Mouse (Mus musculus) ovary, postnatal 36 days (tissue): ENCODE results near the gene Cpb2.

Experiments
- DNase-seq: peaks from one replicate; pipeline ENCODE4 v3.0.0; 2022; ENCODE audit warnings: low spot score, mixed read lengths

Cpb2 gene

DNA sequence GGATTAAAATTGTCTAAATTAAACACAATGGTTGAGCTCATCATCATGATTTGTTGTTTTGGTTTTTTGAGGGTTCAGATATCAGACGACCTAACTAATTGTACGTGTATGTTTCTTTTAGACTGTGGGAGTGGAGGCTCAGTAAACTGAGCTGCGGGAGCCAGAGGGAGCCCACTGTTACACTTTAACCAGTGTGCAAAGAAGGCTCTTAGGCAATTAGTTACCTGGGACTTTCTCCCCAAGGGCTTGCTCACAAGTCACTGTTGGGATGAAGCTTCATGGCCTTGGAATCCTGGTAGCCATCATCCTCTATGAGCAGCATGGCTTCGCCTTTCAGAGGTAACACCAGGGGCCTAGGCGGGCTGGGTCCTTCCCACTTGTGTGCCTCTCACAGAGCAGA is at the start of gene Cpb2:
Gene Cpb2 (plus strand): TSS at position 201 of the 400 bp plus-strand sequence.
- DNase-seq = no peak

DNA sequence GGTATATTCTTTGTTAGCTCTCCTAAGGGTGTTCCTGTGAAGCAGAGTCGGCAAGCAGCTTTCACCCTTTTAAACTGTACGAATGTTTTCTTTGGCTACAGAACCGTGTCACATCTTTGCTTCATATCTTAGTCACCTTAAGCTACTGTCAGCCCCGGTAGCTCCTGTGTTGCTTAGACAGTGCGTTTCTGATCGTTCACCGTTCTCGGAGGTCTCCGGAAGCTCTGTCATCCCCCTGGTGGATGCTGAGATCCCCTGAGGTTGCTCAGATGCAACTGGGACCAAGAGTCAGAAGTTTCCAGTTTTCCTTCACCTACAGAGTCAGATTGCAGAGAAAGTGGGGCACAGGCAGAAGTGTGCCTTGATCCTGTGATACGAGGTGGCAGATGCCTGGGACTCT is 49.7 kb upstream of the Cpb2 start:
- no peak for DNase-seq

DNA sequence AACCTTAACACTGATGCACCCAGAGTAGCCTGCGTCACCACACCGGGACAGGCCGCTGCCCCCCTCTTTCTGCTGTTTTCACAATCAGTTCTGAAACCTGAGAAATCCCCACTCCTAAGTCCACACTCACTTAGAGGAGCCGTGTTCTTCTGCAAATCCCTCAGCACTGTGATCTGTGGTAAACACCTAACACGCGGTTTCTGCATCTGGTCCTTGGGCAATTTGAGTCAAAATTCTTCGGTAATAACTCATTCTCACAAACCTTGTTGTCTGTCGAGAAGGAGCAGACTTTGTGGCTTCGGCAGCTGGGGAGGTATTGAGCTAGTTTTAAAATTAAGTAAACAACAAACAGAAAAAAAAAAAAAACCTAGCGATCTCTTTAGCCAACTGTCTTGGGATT is 49.2 kb upstream of the Cpb2 start:
- no peak for DNase-seq

DNA sequence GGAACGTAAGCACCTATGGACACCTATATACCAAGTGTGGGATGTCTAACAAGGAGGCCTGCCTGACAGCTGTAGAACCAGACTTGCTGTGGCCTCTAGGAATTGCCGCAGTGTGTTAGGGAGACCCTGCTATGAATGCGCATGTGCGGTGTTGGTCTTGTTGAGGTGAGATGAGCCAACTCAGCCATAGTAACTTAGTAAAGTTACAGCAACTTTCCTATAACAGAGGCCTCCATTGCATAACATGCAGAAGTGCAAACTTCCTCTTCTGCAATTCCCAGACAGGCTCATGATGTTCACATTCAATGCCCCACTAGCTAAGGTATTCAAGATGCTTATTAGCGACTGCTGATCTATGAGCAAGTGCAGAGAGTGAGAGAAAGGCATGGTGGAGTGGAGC is 46.6 kb upstream of the Cpb2 start:
- DNase-seq = no peak

DNA sequence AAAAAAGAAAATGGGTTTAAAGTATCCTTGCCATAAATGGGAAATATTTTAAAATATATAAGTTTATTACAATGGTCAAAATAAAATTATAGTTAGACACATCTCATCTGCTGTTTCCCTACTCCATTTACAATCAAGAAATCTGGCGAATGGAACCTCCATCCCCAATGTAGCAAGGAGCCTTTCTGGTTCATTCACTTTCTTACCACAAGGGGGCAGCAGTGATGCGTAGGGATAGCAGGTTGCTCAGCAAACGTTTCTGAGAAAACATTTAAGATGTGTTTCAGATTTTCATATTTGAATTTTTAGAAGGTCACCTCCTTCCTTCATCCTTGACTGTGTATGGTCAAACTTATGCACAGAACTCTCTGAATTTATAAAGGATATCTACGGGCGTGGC is 45.1 kb upstream of the Cpb2 start:
- DNase-seq = no peak

DNA sequence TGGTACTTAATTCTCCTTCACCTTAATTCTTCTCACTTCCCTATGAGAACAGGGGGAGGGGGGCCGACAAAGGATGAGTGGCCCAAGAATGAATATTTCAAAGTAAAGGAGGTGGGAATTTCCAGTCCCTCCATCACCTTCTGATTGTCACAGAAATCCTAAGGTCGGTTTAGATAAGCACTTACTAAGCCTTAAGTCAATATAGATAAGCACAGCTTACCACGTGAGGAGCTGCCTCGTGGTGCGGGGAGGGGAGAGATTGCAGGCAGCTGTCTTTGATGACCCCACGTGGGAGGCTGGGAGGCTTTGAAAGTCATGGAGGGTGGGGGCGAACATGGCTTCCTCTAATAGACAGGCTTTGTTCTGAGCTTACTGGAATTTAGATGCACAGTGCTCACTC is 44.4 kb upstream of the Cpb2 start:
- DNase-seq = no peak

DNA sequence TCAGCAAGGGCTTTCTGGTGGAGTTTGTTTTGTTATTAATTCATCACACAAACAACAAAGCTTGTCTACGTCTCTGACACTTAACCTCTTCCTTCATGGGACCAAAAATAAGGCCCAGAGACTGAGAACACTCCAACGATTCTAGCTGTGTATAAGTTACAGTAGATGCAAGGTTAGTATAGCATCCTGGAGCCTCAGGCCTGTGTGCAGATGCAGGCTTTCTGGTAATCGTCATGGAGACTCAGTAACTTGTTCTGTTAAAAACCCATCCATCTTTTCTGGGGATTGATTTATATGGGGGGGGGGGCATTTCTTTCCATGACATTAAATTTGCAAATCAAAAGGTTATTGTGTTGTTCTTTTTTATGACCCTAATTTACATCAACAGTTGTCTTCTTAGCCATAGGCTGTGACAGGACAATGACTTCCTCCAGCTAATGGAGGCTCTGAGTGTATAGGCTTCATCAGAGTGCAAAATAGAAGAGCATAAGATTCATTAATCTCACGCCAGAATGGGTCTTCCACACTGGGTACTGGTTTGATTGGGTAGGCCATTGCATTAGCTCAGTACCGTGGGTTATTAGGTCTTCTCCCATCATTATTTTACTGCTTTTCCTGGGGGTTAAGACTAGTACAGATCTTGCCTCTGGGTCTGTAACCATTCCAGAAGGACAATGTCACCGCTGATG is 36.6 kb upstream of the Cpb2 start:
- DNase-seq = no peak

DNA sequence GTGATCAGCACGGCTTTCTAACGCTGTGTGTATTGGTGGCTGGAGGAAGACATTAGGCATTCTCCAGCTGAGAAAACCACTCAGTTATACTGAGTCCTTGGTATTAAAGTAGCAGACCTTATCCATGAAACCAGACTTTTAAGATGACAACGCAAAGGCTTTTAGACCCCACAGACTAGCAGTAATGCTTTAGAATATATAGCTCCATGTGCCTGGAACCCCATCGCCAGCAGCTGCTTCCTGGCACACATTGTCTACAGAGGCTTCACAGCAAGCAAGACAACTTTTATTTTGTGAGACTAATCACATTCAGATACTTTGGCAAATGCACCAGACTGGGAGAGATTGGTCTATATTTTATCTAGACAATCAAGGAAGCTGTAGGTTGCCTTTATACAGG is 35.8 kb upstream of the Cpb2 start:
- no peak for DNase-seq

DNA sequence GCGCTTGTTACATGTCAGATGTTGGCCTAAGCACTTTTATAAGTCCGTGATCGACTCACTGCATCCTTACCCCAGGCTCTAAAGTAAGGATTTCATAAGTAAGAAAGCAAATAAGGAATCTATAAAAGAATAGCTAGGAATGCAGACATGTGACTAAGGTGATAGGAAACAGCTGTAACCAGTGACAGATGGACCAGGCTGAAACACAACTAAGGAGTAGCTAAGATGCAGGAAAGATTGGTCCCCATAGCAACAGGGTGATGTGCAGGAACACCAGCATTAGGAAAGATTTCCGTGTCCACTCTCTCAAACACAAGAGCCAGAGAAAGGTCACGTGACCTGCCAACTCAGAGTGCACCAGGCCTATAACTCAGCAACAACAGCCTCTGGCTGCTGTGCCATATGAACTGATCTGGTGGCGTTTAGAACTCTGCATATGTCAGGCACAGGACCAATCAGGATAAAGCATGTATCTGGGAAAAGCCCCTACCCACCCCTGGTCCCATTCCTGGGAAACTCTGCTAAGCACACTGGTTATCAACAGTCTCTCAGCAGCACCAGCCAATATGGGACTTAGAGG is 33.4 kb upstream of the Cpb2 start:
- no peak for DNase-seq

DNA sequence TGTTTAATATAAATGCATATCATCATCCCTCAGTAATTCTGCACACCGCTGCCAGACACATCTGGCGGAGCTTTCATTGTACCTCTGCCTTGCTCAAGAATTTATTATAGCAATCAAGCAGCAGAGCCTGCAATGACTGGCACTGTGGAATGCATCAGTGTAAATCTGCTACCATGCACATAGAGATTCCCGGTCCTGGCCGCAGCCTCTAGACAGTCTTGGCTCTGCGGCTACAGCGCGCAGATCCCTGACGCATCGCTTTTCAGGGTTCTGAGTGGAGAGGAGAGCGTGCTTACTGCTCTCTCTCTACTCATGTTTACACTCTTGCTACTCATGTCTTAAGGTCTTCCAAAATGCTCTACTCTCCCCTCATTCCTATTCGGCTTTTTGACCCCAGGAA is 28.3 kb upstream of the Cpb2 start:
- DNase-seq = no peak

DNA sequence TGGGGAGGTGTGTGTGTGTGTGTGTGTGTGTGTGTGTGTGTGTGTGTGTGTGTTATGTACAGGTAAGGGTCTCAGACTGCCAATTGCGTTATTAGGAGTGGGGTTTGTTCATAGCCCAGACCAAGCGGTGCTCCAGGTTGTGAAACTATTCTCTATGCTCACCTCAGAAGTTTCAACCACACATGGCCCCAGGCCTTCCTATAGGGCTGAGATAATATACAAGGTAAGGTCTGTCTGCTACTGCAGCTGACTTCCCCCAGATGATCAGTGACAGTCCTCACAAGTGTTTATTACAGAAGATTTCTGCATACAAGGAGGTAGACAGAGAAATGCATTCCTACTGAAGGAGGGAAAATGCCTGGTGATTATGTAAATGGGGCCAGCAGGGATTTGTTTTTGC is 23.2 kb upstream of the Cpb2 start:
- no peak for DNase-seq

DNA sequence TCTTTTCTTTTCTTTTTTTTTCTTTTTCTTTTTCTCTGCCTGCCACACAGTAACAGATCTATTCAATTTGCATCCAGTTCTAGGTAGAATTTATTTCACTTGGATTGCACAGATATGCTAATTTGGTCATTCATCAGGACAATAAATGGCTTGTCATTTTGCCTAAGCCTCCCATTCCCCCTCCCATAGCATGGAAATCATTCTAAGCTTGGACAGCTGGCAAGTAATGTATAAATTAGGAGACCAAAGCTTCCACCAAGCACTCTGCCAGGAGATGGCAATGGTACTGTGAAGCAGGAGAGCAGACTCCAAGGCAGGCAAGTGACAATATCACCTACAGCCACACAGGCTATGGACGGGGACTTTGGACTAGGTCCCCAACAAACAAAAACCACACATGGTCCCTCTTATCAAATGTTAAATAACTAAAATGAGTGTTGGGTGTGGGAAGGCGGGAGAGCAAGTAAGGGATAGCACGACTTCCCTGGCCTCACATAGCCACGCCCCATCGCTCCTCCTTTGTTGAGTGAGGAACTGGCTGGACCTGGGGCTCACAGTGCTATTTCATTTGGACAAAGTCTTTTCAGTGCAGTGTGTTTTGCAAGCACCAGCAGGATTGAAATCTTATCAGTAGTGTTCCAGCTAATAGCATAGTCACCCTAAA is 22.7 kb upstream of the Cpb2 start:
- DNase-seq = no peak

DNA sequence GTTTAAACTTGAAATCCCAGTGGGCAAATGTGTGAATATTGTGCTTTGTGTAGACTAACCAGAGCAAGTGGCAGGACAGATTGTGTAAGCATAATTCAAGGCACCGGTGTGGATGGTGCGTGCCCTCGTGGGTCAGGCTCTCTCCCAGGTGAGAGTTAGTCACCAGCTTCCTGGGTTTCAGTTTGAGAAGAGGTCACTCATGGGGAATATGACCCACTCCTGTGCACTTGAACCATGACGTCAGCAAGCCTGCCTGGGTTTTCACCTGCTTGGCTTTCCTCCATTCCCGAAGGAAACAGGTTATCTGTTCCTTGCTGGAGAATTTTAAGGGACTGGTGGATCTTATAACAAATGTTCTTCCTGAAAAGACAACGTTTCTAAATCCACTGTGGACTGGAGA is 19.7 kb upstream of the Cpb2 start:
- DNase-seq = no peak

DNA sequence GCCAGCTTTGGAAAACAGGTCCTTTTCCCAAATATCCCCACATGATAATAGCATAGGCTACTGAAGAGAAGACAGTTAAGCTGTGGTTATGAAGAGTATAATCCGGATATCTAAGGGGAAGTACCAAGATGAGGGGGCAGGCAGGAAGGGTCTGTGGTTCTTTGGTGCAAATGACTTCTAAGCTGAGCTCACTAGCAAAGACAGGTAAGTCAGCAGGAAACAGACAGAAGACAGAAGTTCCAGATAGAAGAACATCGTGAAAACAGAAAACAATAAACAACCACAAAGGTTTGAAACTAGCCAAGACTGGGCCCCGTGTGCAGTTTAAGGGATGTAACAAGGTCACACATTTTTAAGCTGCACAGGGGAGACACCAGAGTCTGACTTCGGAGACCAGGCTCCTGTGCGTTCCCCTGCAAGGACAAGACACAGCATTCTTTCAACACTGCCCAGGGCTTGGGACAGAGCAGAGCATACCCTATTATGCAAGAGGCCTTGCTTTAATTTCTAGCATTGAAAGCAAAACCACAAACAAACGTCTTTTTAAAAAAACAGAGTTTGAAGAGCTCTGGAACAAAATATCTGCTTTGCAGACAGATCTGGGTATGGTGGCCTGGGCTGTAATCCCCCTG is 14.5 kb upstream of the Cpb2 start:
- no peak for DNase-seq

DNA sequence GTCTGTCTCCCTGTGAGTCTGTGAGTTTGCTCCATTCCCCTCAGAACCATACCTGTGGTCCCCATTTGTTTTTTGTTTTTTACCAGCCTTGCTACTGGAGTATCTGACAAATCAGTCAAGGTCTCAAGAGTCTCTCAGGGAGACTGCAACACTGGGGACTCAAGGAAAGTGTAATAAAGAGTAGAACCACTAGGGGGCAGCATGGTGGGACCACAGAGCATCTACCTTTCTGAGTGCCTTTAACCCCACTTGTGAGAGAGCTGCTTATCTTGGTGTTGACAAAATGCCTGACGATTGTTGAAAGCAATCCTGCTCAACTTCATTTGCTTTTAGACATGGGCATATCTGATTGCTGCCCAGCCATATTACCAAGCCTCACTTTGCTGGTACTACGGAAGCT is 12.3 kb upstream of the Cpb2 start:
- DNase-seq = no peak

DNA sequence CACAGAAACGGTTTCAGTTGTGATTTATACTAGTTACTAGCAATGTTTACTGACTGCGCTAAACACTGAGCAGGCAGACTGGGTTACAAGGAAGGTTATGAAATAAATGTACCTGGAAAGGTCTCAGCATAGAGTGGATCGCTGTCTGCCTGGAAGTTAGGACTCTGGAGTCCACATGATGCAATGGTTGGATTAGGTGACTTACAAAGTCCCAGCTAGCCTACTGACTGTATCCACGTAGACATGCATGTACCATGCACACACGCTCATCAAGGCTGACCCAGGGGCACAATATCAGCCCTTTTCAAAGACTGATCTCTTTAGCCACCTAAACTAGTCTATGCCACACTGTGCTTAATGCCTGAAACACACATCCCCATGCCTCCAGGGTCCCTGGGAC is 9.0 kb upstream of the Cpb2 start:
- no peak for DNase-seq

DNA sequence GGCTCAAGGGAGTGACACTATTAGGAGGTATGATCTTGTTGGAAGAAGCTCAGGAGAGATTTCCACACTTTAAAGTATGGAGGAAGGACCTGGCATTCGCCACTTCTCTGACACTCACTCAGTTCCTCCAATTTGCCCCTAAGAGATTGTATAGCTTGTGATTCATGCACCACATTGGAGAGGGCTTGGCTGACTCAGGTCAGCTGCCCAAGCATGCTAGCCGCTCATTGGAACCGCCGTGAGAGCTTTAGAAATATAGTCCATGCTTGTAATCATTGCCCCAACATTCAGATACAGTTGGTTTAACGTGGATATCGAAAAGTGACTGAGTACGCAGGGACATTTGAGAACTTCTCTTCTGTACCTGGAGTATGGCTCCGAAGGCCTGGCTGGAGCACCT is 6.5 kb upstream of the Cpb2 start:
- no peak for DNase-seq

DNA sequence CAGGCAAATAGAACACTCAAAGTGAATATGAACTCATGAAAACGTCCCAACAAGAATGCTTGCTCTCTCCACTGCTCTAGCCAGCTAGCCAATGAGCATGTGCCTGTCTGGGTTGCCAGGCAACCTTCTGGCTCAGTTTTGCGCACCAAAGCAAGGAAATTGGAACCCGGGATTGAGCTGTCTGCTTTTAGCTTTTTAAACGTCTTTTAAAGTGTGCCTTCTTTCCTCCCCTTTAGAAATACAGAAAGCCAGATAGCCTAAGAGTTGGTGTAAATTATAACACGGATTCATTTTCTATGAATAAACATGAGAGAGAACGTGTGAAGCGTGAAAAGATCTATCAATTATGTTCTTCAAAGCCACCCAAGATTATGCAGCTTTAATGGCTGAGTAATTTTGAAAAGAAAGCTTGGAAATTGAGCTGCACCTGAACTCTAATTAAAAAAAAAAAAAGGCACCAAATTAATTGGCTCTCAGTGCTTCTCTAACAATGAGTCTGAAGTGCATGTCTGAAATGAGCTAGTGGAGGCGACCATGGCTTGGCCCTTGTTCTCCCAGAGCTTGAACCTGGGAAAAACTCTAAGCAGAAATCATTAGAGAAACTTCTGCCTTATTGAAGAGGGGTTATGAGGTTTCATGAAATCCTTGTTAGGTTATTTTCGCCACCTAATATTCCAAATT is 6.0 kb upstream of the Cpb2 start:
- no peak for DNase-seq

DNA sequence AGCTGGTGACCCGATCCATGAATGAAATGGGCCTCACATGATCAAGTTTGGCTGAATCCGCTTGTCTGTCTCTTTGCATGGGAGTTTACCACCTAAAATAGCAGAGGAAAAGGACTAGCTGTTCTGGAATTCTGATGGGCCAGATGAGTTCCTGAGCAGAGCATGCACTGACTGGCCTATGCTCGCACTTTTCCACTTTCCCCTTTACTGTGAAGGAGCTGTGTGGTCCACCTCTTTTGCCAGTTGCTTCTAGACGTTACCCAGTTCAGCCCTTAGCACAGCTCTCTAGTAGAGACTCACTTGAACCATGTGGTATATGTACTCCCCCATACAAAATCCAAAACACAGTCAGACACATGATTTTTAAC is 5.5 kb upstream of the Cpb2 start:
- no peak for DNase-seq

DNA sequence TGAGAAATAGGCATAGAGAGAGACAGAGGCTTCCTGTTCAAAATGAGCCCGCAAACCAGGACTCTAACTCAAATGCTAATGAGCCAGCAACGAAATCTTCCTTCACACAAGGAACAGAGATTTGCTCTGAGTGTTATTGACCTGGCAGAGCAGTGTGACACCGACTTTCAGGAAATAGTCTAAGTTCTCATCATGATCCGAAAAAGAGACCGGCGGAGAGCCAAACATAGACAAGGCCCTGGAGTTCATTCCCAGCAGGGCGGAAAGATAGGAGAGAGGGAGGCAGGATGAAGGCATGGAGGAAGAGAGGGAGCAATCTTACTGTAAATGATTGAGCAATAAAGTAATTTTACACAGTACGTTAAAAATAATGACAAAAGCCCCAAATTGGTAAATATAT is 5.0 kb upstream of the Cpb2 start:
- DNase-seq = no peak

DNA sequence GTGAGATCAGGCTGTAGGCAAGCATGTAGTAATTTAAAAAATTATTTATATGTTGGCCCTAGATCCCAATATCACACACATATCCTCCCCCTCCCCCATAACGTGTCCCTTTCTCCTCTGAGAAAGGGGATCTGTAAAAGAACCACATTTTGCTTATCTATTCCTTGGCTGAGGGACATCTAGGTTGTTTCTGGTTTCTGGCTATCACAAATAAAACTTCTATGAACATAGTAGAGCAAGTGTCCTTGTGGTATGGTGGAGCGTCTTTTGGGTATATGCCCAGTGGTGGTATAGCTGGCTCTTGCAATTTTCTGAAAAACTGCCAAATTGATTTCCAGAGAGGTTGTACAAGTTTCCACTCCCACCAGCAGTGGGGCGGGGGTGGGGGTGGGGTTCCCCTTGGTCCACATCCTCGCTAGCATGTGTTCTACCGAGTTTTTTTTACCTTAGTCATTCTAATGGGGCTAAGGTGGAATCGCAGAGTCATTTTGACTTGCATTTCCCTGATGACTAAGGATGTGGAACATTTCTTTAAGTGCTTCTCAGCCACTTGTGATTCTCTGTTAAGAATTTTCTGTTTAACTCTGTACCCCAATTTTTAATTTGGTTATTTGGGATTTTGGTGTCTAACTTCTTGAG is 3.9 kb upstream of the Cpb2 start:
- no peak for DNase-seq
